Mouse (Mus musculus): Measurements from ENCODE around the gene Cacna1c.

DNA sequence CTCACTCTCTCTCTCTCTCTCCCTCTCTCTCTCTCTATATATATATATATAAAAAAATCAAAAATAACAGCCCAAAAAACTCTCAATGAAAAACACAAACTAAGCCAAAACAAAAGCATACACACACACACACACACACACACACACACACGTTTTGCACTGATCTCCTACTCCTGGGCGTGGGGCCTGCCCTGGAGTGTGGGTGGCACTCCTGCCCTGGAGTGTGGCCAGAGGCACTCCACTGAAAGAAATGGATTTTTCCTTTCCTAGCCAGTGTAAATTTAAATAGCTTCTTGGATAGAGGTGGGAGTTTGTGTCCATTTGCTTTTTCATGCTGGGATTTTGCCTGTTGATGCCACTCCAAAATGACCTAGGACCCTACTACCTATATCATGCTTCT is 96.9 kb downstream of the Cacna1c start:
- TF ChIP-seq USF1 (IDR thresholded peaks at IDR 0.05; ENCODE audit: low read depth) (no peak), MAX (IDR thresholded peaks at IDR 0.05; ENCODE audit: low read depth) (no peak), POLR2A (IDR thresholded peaks at IDR 0.05; ENCODE audit: insufficient read length, low read depth) (no peak), POLR2AphosphoS2 (IDR thresholded peaks at IDR 0.05; ENCODE audit: insufficient read length, low read depth) (no peak), CEBPB (IDR thresholded peaks at IDR 0.05; ENCODE audit: insufficient read depth, poor library complexity, severe bottlenecking) (no peak), MYOD1 (IDR thresholded peaks at IDR 0.05; ENCODE audit: control insufficient read depth in 1 of 3, insufficient read length in 2 of 3, low read depth in 2 of 3) (no peak)

All from myocyte (in vitro differentiated cells).